Mouse (Mus musculus): ENCODE data around the gene Klf3.

DNA sequence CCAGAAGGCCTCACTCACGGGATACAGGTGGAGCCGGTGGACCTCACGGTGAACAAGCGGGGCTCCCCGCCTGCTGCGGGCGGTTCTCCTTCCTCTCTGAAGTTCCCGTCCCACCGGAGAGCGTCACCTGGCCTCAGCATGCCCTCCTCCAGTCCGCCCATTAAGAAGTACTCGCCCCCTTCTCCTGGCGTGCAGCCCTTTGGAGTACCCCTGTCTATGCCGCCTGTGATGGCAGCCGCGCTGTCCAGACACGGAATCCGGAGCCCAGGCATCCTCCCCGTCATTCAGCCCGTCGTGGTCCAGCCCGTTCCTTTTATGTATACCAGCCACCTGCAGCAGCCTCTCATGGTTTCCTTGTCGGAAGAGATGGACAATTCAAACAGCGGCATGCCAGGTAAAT is 18.8 kb downstream of the Klf3 start:
- TF ChIP-seq CTCF (IDR thresholded peaks at IDR 0.05; ENCODE audit: control insufficient read depth, insufficient read depth, insufficient replicate concordance, low read depth, low read length) (no peak), POLR2A (IDR thresholded peaks at IDR 0.05; ENCODE audit: control insufficient read depth, low read depth, low read length) (no peak)
